Mouse (Mus musculus) layer of hippocampus, adult 8-10 months (tissue): ENCODE measurements around the gene Guca2b. TPM values are rescaled to one million over a fixed set of nuclear protein-coding genes. Genes with fewer than 3 reads are reported as not detected.
"Not testable (repeated sequence)": the region's sequence is repeated elsewhere in the genome, so short reads cannot be mapped to it uniquely, and the experiment has no call there.

ENCODE experiments used
- DNase-seq, 2 experiments: peaks; one replicate each; pipeline ENCODE4 v3.0.0; 2022; ENCODE audit warnings: low spot score in 2 of 2
- total RNA-seq, 4 experiments: library from RNA; stranded (reverse); gene quantifications; 2 replicates each; pipeline ENCODE4 v1.2.4; 2022

Gene Guca2b
- total RNA-seq, 4 experiments from 2014 or later, result not detected

DNA sequence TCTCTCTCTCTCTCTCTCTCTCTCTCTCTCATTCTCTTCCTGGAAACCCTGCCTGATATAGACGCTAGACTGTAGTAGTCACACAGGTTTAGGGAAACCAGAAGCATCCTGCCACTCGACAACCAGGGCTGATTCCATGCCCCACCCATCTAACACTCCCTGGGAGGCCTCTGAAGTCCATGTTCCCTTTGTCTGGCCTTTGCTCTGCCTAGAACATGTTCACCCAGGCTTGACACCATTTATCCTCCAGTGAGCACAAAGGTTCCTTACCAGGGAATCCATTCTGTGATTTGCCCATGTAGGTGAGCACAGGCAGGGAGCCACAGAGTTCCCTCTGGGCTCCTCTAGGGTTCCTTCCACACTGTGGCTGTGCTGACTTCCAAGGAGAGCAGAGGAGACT lies 508 bp downstream of the Guca2b start:
- no peak for DNase-seq

DNA sequence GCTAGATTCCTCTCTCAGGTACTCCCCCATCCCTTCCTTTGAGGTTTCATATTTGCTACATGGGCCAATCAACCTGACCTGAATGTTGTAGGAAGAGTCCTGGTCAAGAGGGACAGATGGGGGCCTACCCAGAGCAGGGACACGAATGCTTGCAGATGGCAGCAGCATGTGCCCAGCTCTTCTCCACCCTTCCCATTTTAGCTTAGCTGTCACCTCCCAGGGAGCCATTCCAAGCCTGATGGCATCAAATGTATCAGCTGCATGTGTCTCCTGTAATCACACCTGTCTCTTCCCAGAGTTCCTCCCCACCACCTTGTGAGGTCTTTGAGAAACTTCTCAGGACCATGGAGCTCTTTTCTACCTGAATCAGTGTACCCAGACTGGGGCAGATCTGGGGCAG lies 1.7 kb downstream of the Guca2b start:
- DNase-seq, result no peak

DNA sequence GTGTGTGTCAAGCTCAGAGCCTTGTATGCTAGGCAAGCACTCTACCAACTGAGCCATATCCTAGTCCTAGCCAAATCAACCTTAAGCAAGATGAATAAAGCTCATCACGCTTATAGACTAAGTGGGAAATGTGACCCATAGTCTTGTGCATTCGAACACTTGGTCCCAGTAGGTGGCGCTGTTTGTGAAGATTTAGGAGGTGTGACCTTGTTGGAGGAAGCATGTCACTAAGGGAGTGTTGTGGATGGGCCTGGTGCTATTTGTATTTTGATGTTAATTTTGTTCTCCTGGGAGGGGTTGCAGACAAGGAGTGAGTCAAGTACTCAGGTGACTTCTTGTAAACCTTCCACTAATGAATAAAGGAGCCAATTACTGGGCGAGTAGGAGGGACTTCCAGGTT lies 16.1 kb downstream of the Guca2b start:
- DNase-seq, result no peak

DNA sequence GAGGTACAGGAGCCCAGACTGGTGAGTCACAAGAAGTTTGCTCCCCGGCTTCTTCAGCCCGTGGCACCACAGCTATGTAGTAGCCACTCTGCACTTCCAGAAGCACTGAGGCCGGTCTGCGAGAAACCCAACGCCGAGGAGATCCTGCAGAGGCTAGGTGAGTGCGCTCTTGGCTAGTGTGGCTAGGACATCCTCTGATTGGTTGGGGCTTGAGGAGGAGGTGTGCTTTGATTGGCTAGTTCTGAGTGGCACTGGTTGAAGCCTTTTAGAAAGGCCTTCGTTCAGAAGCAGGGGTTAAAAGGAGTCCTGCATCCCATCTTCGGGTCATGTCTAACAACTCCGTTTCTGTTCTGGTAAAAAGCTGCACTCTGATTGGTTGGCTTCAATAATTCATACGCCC lies 20.1 kb downstream of the Guca2b start:
- DNase-seq, result no peak

DNA sequence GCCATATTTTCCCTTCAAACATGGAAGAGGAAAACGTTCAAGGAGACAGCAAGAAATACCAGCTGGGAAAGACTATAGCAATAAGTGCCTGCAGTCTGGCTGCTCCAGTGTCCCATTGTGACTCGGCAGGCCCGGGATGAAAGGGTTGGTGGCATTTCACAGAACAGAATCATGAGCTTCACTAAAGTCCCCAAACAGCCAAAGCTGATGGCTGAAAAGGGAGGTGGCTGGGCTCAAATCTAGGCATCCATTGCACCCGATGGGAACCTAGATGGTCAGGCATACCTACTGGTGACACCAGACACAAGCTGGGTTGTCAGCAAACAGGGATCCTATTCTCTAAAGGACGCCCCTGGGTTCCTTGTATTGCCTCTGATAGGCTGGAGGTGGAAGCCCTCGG lies 20.8 kb downstream of the Guca2b start:
- DNase-seq, result no peak

DNA sequence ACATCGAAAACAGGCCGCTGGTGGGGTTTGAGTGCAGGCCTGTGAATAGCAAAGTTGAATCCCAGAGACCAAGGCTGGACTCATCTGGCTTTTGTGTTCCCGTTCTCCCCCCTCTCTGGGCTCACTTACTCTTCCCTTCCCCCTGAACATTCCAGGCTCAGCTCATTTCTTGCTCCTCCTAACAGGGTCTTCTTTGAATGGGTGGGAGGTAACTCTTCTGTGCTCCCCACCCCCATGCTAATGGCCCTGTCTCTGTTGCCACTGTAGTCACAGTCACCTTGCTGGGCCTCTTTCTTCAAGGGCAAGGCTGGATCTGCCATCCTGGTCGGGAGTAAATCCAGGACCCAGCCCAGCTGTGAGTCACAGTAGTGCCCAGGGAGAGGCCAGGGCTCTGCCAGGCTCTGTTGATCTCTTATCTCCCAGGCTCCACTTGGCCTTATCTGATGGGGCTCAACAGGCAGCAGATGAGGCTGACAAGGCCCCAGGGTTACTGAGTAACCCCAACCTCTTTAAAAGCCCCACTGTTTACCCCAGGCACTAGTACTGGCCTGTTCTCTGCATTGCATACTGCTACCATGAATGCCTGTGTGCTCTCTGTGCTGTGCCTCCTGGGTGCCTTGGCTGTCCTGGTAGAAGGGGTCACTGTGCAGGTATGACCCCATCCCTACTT lies 21.4 kb downstream of the Guca2b start, which contains the start of gene Guca2a:
TSS of gene Guca2a (plus strand) at position 529 of the 670 bp plus-strand sequence.
- DNase-seq, result no peak

DNA sequence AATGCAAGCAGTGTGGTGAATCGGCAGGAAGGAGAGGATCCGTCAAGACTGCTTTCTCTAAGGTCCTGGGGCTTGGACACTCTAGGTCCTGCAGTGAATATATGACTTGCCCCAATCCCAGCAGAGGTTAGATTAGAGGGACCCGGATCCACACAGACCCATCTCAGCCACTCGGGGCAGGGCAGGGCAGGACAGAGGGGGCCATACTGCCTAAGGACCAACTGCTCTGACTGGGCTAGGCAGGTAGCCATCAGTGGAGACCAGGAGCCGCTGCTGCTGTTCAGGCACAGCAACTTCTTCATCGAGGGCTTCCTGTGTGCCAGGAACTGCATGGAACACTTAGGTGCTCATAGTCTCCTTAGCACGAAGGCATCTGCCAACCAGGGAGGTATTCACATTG lies 22.0 kb downstream of the Guca2b start:
- no peak for DNase-seq

DNA sequence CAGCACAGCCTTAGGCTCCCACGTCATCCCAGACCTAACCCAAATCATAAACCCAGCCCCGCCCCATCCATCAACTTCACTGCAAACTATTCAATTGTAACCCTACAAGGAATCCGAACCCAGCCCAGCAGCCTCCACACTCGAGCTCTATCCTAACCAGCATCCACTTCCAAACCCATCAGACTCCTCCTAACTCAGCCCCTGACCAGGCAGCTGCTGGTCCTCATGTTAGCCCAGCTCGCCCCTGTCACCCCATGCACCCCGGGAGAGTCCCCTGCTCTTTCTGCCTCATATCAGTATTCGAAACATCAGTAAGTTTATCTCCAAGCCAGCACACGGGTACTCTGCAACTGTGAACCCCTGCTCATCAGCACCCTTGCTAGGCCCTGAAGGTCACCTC lies 23.1 kb downstream of the Guca2b start:
- DNase-seq, result no peak

DNA sequence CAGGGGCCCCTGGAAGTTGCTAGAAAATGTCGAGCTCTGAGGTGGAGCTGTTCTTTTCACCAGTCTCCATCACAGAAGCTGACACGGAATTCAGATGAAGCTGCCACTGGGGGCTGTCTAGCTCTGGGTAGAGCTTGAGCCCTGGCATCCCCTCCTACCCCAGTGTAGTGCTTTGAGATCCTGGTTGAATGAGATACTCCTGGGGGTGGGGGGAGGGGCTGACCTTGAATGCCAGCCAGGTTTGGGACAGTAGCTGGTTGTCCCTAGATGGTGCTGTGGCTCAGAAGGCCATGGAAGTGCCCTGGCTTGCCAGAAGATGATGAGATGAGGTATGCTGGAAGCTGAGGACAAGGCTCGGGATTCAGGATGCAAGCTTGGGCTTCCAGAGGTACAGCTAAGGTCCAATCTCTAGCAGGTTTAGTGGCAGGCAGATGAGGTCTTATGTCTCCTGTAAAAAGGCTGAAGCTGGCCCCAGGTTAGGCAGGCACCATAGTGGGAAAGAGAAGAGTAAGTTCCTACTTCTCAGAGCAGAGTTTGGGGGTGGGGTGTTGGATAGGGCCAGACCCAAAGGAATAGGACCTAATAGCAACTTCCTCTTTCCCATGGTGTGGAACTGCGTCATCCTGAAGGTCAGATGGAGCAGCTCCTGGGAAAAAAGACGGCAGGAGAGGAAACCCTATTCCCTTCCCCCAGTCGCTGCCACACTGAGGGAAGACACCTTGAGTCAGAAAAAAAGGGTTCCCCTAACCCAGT lies 23.7 kb downstream of the Guca2b start:
- DNase-seq, result no peak

DNA sequence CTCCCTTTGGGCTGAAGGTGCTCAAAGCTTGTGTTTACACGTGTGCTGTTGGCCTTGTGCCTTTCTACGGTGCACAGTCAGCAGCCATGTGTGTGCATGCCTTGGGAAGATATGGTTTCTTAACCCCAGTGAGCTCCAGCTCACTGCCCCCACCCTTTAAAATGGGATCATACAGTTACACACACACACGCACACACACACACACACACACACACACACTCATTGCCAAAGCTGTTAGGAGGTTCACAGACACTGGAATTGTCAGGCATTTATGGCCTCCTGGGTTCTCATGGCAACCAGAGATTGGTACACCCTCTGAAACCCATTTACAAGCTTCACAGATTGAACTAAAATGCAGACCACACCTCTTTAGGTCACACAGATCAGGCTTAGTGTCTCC lies 24.8 kb downstream of the Guca2b start:
- no peak for DNase-seq

DNA sequence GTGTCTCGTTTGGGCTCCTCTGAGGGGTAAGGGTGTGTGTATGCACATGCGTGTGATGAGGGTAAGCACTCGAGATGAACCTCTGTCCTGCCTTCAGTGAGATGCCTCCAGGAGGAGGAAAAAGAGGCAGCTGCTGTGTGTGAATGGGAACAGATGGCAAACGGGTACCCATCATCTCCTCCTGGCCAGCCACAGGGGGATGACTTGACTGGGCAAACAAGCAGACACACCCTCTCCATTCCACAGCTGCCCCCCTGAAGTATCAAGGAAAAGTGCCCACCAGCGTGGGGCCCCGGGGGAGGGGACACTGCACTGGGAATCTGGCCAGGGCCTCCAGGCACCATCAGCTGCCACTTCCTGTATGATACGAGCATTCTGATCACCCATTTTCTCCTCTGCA lies 25.4 kb downstream of the Guca2b start:
- DNase-seq, result no peak

DNA sequence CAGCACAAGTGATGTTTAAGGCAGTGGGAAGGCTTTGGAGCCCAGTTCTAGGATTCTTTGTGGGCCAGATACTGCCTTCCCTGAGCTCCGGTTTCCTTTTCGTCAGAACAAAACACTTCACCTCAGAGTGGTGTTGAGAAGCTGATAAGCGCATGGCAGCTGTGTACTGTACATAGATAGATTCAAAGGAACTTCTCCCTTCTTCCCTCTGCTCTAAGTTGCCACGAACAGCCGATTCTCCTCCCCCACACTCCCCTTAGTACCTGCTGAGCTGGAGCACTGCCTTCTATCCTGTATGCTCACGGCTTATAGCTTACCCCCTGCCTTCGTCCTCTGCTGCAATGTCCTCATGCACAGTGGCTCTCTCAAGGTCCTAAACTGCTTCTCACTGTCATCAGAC lies 26.0 kb downstream of the Guca2b start:
- no peak for DNase-seq

DNA sequence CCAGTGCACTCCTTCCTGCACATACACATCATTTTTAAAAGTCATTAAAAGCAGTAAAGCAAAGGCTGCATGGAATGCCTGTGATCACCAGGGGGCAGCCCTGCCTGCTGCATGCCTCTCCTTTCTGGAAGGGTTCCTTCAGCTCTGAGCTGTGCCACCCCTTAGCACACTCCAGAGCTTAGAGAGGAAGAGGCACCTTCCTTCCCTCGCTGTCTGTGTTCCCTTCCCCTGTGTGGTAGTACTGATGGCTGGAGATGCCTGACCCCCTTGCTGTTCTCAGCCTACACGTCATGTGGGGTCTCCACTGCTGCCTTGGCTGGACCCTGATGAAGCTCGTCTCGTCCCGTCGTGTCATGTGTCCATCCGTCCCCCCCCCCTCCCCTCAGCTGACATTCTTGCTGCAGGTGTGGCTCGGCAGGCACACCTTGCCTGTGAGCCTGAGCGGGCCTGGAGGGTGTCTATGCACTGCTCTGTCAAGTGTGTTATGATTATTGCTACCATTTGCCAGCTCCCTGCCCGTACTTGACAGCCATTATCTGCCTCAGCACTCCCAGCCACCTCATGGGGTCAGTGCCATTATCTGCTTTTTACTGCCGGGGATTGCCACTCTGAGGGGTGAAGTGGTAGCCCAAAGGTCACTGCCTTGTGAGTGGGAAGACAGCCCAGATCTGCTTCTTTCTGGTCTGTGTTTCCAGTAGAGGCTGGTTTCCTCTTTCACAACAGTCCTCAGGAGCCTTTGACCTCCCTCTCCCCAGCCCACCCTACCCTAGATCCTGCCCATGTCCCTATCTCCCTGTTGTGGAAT lies 27.4 kb downstream of the Guca2b start:
- DNase-seq, result peak in 1 of 2 experiments; percentile 53

DNA sequence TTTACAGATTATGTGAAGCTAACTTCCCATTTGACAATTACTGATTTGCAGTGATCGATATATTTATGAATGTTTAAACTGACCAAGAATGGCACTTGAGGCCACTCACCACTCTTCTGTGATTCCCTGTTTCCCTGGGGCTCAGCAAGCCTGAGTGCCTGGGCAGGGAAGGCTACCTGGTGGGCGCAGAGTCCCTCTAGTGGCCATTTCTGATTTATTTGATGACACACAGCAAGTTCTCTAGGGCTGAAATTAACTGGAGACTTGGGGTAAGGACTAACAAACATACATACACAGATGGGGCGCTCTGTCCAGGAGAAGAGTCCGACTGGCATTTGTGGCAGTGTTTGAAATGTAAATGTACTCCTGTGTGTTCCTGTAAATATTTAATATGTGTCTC lies 30.4 kb downstream of the Guca2b start:
- DNase-seq, result not testable (repeated sequence)

DNA sequence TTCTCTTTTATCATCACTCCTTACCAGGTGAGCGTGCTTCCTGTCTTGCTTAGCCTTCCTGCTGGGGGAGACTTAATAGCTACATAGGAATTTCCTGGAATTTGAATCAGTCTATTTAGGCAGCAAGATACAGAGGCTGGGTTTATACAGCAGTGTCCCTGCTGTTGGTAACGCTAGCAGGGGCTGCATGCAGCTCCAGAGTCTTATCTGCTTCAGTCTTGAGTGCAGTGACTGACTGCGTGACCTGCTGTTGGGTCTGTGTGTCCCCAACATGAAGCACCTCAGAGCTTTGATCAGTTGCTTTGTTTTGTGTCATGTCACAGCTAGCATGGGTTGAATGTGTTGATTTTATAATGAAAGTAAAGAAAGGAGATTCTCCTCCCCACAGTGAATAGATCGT lies 31.4 kb downstream of the Guca2b start:
- no peak for DNase-seq

DNA sequence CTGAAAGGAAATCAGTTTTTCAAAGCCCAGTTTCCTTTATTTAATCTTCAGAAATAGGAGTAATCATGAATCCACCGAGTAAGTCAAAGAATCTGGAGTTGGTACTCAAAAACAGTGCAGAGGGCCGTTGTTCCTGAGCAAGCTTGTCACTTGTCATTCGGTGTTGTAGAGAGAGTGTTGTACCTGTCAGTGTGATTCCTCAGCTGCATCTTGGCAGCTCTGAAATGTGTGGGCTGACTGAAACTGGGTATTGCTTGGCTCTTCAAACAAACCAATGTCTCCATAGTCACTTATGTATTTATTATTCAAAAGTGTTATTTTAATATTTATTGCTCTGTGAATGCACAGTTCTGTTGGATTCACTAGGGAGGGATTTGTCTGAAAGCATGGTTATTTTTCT lies 31.9 kb downstream of the Guca2b start:
- no peak for DNase-seq

DNA sequence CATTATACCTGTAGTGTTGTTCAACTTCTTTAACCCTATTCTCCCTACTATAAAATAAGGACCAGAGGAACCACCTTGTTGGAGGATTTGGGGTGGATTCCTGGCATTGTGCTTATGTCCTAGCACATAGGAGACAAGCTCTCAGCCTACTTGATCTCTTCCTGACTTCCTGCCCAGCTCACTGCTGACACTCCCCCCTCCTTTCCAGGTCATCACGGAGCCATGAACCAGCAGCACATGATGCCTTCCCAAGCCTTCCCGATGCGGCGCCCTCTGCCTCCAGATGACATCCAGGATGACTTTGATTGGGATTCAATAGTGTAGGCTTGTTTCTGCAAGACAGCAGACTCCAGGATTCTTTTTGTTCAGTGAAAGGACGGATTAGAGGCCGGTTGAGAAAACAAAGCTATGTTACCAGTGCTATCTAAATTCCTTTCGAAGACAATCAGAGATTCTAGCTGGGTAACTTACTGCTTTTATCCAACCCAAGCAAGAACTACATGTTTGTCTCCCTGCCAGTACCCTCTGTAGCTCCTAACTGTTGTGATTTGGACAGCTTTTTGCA lies 32.6 kb downstream of the Guca2b start:
- DNase-seq, result no peak

DNA sequence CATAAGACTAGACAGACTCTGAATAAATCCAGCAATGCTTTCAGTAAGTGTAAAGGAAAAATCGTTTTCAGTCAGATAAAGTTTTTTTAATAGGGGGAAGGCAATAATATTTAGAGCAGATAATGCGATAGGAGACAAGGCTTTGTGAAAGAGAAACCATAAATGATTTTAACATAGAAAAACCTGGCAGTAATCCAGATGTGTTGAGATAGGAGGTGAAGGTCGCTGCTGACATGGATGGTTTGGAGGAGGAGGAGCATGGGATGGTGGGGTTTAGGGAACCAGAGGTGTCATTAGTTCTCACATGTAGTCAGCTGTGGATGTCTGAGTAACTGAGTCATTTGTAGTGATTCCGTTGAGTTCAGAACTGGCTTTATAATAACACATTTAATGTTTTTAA lies 44.0 kb downstream of the Guca2b start:
- DNase-seq, result no peak

DNA sequence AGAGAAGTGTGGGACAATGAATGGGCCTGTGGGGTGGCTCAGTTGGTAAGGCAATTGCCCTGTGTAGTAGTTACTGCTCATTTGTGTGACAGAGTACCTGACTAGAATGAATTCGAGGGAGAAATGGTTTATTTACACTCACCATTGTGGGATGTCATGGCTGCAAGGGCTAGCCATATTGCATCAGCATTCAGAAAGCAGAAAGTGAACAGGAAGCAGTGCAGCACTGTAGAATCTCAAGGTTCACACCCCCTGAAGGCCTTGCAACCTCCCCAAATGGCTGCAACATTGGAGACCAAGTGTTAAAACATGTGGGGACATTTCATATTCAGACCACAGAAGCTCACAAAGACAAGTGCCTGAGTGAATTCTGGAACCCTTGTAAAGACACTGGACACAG lies 44.7 kb downstream of the Guca2b start:
- no peak for DNase-seq

DNA sequence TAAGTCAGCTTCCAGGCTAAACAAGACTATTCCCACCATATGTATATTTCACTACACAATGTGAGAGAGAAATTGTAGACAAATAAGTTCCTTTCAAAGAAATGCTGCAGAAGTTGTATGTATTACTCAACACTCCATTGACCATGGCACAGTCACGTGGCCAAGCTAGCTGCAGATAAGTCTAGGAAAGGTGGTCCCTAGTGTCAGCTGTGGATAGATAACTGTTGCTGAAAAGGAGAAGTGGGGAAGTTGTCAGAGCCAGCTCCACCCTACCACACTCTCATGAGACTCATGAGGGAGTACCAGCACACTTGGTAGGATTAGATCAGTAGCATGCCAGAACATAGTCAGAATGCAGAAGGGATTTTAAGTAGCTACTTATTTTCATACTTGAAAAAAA lies 49.3 kb downstream of the Guca2b start:
- no peak for DNase-seq
